Mouse (Mus musculus): ENCODE results near the gene Dcun1d3. TPM values are rescaled to one million over a fixed set of nuclear protein-coding genes. Genes with fewer than 3 reads are reported as not detected.

The Dcun1d3 gene
- polyA plus RNA-seq, 1 experiment from 2014 or later = 10.0 TPM

- WGBS = 95% methylated on average over 2 of the region's 2 CpGs
- H3K4me2 ChIP-seq (ENCODE audit: low read depth, low read length) = no peak overlapping the region
Observed at GRCm38 (mm10) chr7:119881229-119881628, 14.9 kb downstream of the Dcun1d3 start.

GRCm38 (mm10) chr7:119880345-119880744, 15.8 kb downstream of the Dcun1d3 start:
- 89% methylated on average over 5 of the region's 5 CpGs for WGBS
- Histone ChIP-seq H3K9me3 (ENCODE audit: control insufficient read depth, low read length) (no peaks in the 10 kb centered on the region), H3K27ac (ENCODE audit: low read depth, low read length) (no peak overlapping the region), H3K4me1 (ENCODE audit: control insufficient read depth, insufficient read depth, low read length) (no peaks in the 10 kb centered on the region), H3K27me3 (ENCODE audit: control insufficient read depth, insufficient read depth, low read length) (no peaks in the 10 kb centered on the region), H3K4me3 (ENCODE audit: low read depth, low read length) (no peak overlapping the region), H3K36me3 (ENCODE audit: control insufficient read depth, insufficient read depth, low read length) (no peaks in the 10 kb centered on the region), H3K9ac (replicated peaks; ENCODE audit: low read depth, low read length) (no peak overlapping the region), H3K4me2 (ENCODE audit: low read depth, low read length) (no peak overlapping the region)
- ATAC-seq (ENCODE audit: low read depth) = no peak

More at GRCm38 (mm10) chr7:119881229-119881628, 14.9 kb downstream of the Dcun1d3 start:
- H3K4me1 ChIP-seq (ENCODE audit: control insufficient read depth, insufficient read depth, low read length) = no peaks in the 10 kb centered on the region
- no peak overlapping the region for H3K27ac ChIP-seq (ENCODE audit: low read depth, low read length)
- no peaks in the 10 kb centered on the region for H3K36me3 ChIP-seq (ENCODE audit: control insufficient read depth, insufficient read depth, low read length)
- H3K27me3 ChIP-seq (ENCODE audit: control insufficient read depth, insufficient read depth, low read length) = no peaks in the 10 kb centered on the region
- no peaks in the 10 kb centered on the region for H3K9me3 ChIP-seq (ENCODE audit: control insufficient read depth, low read length)
- no peak for ATAC-seq (ENCODE audit: low read depth)
- no peak overlapping the region for H3K4me3 ChIP-seq (ENCODE audit: low read depth, low read length)
- no peak overlapping the region for H3K9ac ChIP-seq (replicated peaks; ENCODE audit: low read depth, low read length)

DNA sequence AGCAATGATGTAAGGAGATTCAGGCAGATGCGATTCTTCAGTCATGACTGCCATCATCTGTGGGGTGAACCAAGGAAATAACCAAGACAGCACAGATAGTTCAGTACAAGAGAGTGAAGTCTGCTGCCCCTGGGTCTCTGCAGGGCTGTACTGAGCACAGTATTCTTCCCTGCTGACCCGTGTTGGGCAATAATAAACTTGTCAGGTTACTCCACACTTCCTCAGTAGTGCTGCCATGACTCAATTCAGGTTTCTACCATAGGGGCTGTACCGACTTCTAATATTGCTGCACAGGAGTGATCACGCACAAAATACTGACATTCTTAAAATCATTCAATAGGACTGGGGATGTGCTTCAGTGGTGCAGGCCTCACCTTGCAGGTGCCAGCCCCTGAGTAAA, 16.9 kb downstream of the Dcun1d3 start:
- WGBS = 91% methylated on average over 4 of the region's 4 CpGs

DNA sequence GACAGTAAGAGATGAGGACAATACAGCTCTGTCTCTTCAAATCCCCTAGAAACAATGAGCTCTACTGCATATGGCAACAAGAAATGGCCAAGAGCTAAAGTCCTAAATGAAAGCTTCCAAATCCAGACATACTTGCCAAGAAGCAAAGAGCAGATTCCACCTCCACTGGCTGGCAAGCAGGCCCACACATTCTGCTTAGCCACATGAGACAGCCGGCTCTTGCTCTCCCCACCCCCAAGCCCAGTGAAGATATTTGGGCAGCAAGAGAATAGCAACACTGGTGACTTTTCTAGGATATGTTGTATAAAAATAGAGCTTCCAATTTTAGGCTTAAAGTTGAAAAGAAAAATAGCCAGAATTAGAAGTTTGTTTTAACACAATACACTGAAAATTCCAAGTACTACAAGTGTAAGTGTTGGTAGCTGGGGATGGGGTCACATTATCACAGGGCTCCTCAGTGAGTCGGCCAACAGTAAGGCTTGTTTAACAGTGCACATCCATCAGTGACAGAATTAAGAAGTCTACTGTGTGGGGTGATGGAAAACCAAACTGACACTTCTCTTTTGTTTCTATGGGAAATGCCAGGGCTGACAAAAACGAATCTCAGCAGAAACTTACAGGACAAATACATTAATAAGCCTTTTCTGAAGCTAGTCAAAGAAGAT, 20.2 kb downstream of the Dcun1d3 start:
- 59% methylated on average over 3 of the region's 3 CpGs for WGBS
- no peak overlapping the region for H3K27ac ChIP-seq (ENCODE audit: low read depth, low read length)
- no peak overlapping the region for H3K4me2 ChIP-seq (ENCODE audit: low read depth, low read length)
- no peaks in the 10 kb centered on the region for H3K36me3 ChIP-seq (ENCODE audit: control insufficient read depth, insufficient read depth, low read length)
- no peak overlapping the region for H3K9ac ChIP-seq (replicated peaks; ENCODE audit: low read depth, low read length)
- ATAC-seq (ENCODE audit: low read depth) = no peak
- H3K4me1 ChIP-seq (ENCODE audit: control insufficient read depth, insufficient read depth, low read length) = no peaks in the 10 kb centered on the region
- no peaks in the 10 kb centered on the region for H3K9me3 ChIP-seq (ENCODE audit: control insufficient read depth, low read length)
- no peaks in the 10 kb centered on the region for H3K27me3 ChIP-seq (ENCODE audit: control insufficient read depth, insufficient read depth, low read length)
- H3K4me3 ChIP-seq (ENCODE audit: low read depth, low read length) = no peak overlapping the region

More for the DNA sequence above, 16.9 kb downstream of the Dcun1d3 start:
- H3K27ac ChIP-seq (ENCODE audit: low read depth, low read length) = no peak overlapping the region
- H3K4me1 ChIP-seq (ENCODE audit: control insufficient read depth, insufficient read depth, low read length) = no peaks in the 10 kb centered on the region
- no peak for ATAC-seq (ENCODE audit: low read depth)
- no peaks in the 10 kb centered on the region for H3K27me3 ChIP-seq (ENCODE audit: control insufficient read depth, insufficient read depth, low read length)
- no peak overlapping the region for H3K9ac ChIP-seq (replicated peaks; ENCODE audit: low read depth, low read length)
- H3K36me3 ChIP-seq (ENCODE audit: control insufficient read depth, insufficient read depth, low read length) = no peaks in the 10 kb centered on the region
- H3K4me2 ChIP-seq (ENCODE audit: low read depth, low read length) = no peak overlapping the region
- H3K4me3 ChIP-seq (ENCODE audit: low read depth, low read length) = no peak overlapping the region
- H3K9me3 ChIP-seq (ENCODE audit: control insufficient read depth, low read length) = no peaks in the 10 kb centered on the region

DNA sequence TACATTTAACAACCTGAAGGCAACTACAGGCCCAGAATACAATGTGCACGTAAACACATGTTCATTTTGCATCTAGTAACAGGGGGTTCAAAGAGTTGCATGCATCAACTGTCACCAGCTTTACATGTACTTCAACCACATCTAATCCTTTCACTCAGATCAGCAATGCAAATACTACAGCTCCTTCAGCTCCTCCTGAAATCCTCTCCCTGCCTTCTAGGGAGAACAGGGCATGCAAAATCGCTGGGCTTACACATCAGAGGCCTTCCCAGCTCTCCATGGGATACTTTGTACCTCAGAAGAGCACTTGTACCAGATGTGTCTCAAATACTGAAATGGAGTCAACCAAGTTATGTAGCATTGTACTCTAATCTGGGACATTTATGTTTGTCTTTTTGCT, 23.0 kb downstream of the Dcun1d3 start:
- H3K27ac ChIP-seq (ENCODE audit: low read depth, low read length) = no peak overlapping the region
- H3K27me3 ChIP-seq (ENCODE audit: control insufficient read depth, insufficient read depth, low read length) = no peaks in the 10 kb centered on the region
- H3K9me3 ChIP-seq (ENCODE audit: control insufficient read depth, low read length) = no peaks in the 10 kb centered on the region
- H3K4me3 ChIP-seq (ENCODE audit: low read depth, low read length) = no peak overlapping the region
- no peak for ATAC-seq (ENCODE audit: low read depth)
- no peaks in the 10 kb centered on the region for H3K4me1 ChIP-seq (ENCODE audit: control insufficient read depth, insufficient read depth, low read length)
- H3K9ac ChIP-seq (replicated peaks; ENCODE audit: low read depth, low read length) = no peak overlapping the region
- 53% methylated on average over 2 of the region's 2 CpGs for WGBS
- H3K36me3 ChIP-seq (ENCODE audit: control insufficient read depth, insufficient read depth, low read length) = no peaks in the 10 kb centered on the region
- no peak overlapping the region for H3K4me2 ChIP-seq (ENCODE audit: low read depth, low read length)

GRCm38 (mm10) chr7:119872204-119872603, 23.9 kb downstream of the Dcun1d3 start:
- no peak for ATAC-seq (ENCODE audit: low read depth)
- Histone ChIP-seq H3K36me3 (ENCODE audit: control insufficient read depth, insufficient read depth, low read length) (no peaks in the 10 kb centered on the region), H3K27me3 (ENCODE audit: control insufficient read depth, insufficient read depth, low read length) (no peaks in the 10 kb centered on the region), H3K4me2 (ENCODE audit: low read depth, low read length) (no peak overlapping the region), H3K9ac (replicated peaks; ENCODE audit: low read depth, low read length) (no peak overlapping the region), H3K9me3 (ENCODE audit: control insufficient read depth, low read length) (no peaks in the 10 kb centered on the region), H3K27ac (ENCODE audit: low read depth, low read length) (no peak overlapping the region), H3K4me1 (ENCODE audit: control insufficient read depth, insufficient read depth, low read length) (no peaks in the 10 kb centered on the region), H3K4me3 (ENCODE audit: low read depth, low read length) (no peak overlapping the region)
- 100% methylated on average over 4 of the region's 4 CpGs for WGBS

DNA sequence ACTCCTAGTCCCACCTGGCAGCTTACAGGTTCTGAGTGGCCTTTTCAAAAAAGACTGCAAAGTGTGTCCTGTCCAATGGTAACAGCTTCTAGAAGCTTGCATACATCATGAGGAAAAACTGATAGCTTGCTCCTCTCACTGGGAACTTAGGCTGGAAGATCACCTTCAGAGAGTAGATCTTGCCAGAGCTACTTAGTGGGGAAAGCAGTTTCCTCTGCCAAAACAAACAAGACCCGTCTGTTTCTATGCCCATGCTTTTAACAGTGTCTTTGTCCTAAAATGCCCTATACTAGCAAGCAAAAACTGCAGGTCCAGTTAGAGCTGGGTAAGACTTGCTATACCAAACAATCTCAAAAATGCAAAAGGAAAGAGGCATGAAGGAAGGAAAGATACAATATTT, 30.0 kb downstream of the Dcun1d3 start:
- H3K9ac ChIP-seq (replicated peaks; ENCODE audit: low read depth, low read length) = no peak overlapping the region
- H3K27ac ChIP-seq (ENCODE audit: low read depth, low read length) = no peak overlapping the region
- no peak overlapping the region for H3K4me2 ChIP-seq (ENCODE audit: low read depth, low read length)
- ATAC-seq (ENCODE audit: low read depth) = no peak
- peaks cover 8% of the 10 kb centered on the region for H3K4me1 ChIP-seq (ENCODE audit: control insufficient read depth, insufficient read depth, low read length)
- H3K36me3 ChIP-seq (ENCODE audit: control insufficient read depth, insufficient read depth, low read length) = no peaks in the 10 kb centered on the region
- no peaks in the 10 kb centered on the region for H3K9me3 ChIP-seq (ENCODE audit: control insufficient read depth, low read length)
- 46% methylated on average over 1 of the region's 1 CpGs for WGBS
- no peak overlapping the region for H3K4me3 ChIP-seq (ENCODE audit: low read depth, low read length)
- no peaks in the 10 kb centered on the region for H3K27me3 ChIP-seq (ENCODE audit: control insufficient read depth, insufficient read depth, low read length)

DNA sequence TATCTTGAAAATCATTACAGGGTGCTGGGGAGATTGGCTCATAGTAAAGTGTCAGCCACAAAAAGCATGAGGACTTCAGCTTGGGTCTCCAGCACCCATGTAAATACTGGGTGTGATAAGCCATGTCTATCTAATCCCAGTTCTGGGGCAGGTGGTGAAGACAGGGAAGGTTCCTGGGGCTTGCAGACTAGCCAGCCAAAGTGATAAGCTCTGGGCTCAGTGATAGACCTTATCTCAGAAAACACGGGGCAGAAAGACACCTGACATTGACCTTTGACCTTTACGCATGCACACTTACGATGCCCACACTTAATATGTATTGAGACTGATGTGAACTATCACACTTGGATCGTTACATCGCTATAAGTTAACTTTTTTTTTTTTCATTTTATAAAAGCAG, 31.6 kb downstream of the Dcun1d3 start:
- Histone ChIP-seq H3K9me3 (ENCODE audit: control insufficient read depth, low read length) (no peaks in the 10 kb centered on the region), H3K9ac (replicated peaks; ENCODE audit: low read depth, low read length) (no peak overlapping the region), H3K27ac (ENCODE audit: low read depth, low read length) (no peak overlapping the region), H3K4me3 (ENCODE audit: low read depth, low read length) (no peak overlapping the region), H3K4me1 (ENCODE audit: control insufficient read depth, insufficient read depth, low read length) (peaks cover 9% of the 10 kb centered on the region), H3K4me2 (ENCODE audit: low read depth, low read length) (no peak overlapping the region), H3K27me3 (ENCODE audit: control insufficient read depth, insufficient read depth, low read length) (no peaks in the 10 kb centered on the region), H3K36me3 (ENCODE audit: control insufficient read depth, insufficient read depth, low read length) (no peaks in the 10 kb centered on the region)
- 94% methylated on average over 5 of the region's 5 CpGs for WGBS
- ATAC-seq (ENCODE audit: low read depth) = no peak

DNA sequence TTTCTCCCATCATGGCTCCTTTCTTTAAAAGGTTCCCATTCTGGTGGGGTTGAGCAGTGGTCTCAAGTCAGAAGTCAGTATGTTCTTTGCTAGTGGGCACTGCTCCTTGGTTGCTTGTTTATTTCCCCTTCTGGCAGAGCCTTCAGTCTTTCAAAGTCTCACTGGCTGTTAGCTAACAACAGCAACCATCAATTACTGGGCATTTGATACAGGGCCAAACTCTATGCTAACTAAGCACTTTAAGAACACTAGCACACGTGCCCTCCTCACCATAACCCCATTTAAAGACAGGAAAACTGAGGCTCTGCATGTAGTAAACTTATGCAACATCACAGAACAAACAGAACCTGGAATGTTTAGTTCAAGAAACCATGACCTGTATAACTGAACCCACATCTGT, 33.9 kb downstream of the Dcun1d3 start:
- H3K36me3 ChIP-seq (ENCODE audit: control insufficient read depth, insufficient read depth, low read length) = no peaks in the 10 kb centered on the region
- H3K4me1 ChIP-seq (ENCODE audit: control insufficient read depth, insufficient read depth, low read length) = peaks cover 9% of the 10 kb centered on the region
- no peak overlapping the region for H3K4me3 ChIP-seq (ENCODE audit: low read depth, low read length)
- WGBS = 33% methylated on average over 1 of the region's 1 CpGs
- no peak overlapping the region for H3K4me2 ChIP-seq (ENCODE audit: low read depth, low read length)
- H3K27me3 ChIP-seq (ENCODE audit: control insufficient read depth, insufficient read depth, low read length) = no peaks in the 10 kb centered on the region
- no peaks in the 10 kb centered on the region for H3K9me3 ChIP-seq (ENCODE audit: control insufficient read depth, low read length)
- H3K27ac ChIP-seq (ENCODE audit: low read depth, low read length) = peak overlapping the region; percentile 52; the same call in 1 of the 2 replicates
- ATAC-seq (ENCODE audit: low read depth) = peak; percentile 33; the same call in 1 of the 2 replicates
- H3K9ac ChIP-seq (replicated peaks; ENCODE audit: low read depth, low read length) = no peak overlapping the region
